Mouse (Mus musculus): ENCODE data around the gene Hoxd12. TPM values are rescaled to one million over a fixed set of nuclear protein-coding genes. Genes with fewer than 3 reads are reported as not detected.

Hoxd12 gene
- polyA plus RNA-seq, 2 experiments from 2014 or later, result not detected

DNA sequence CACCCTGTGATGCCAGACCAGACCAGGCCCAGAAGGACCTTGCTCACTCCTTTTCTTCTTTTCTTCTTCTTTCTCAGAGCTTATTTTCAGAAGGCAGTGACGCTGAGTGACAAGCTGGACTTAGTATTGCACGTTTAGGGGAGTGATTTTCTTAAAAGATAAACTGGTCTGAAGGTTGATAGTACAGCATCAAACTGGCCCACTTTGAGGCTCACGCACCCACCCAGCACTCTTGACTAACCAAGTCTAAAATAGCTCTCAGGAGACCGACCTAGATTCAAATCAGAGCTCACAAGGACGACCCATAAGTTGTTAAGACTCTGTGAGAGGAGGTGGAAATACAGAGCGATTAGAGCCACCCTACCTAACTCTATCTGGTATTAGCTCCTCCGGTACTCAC lies 8.4 kb upstream of the Hoxd12 start:
- no peak for ATAC-seq

DNA sequence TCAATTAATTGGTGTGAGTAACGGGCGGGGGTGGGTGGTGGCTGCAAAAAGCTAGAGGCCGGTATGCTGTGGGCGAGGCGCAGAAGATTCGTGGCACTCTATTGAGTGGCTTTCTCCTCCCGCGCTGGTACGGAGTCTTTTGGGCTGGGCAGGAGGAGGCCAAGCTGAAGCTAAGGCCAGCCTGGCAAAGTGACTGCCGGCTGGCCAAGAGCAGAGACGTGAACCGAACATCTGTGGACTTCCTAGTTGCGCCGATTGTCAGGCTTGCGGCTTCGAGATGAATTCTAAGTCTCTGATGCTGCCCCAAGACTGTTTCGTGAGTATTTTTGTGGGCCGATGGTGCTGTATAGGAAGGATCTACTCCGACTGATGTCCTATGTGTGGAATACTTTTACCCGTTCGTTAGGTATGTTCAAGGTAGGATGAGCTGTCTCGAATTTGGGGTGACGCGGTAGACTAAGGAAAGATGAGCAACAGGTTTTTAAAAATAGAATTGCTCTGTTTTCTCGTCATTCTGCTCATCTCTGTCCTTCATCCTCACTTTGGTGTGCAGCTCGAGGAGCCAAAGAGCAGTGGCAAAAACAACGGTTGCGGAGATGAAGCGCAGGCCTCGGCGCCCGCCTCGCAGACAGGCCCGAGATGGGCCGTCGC lies 7.5 kb upstream of the Hoxd12 start:
- no peak for ATAC-seq

DNA sequence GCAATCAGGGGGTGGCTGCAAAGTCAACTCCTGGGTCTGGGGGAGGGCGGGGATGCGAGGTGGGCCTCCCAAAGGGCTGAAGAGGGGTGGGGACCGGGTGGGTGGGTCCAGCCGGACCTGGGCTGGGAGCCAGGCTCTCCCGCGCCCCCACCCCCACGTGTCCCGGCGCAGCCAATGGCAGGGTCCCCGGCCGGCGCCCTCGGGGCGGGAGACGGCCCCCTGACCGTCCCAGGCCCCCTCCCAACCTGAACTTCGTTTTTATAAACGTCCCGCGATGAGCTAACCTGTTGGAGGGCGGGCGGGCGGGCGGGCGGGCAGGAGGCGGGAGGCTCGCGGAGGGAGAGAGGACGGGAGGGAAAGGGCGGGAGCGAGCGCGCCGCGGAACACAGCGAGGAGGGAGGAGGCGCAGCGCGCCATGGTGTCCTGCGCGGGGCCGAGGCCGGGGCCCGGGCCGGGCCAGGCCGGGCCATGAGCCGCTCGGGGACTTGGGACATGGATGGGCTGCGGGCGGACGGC lies 6.9 kb upstream of the Hoxd12 start, which contains the start of gene Hoxd13:
Gene Hoxd13 (plus strand): TSS at position 469 of the 516 bp plus-strand sequence.
- no peak for ATAC-seq

DNA sequence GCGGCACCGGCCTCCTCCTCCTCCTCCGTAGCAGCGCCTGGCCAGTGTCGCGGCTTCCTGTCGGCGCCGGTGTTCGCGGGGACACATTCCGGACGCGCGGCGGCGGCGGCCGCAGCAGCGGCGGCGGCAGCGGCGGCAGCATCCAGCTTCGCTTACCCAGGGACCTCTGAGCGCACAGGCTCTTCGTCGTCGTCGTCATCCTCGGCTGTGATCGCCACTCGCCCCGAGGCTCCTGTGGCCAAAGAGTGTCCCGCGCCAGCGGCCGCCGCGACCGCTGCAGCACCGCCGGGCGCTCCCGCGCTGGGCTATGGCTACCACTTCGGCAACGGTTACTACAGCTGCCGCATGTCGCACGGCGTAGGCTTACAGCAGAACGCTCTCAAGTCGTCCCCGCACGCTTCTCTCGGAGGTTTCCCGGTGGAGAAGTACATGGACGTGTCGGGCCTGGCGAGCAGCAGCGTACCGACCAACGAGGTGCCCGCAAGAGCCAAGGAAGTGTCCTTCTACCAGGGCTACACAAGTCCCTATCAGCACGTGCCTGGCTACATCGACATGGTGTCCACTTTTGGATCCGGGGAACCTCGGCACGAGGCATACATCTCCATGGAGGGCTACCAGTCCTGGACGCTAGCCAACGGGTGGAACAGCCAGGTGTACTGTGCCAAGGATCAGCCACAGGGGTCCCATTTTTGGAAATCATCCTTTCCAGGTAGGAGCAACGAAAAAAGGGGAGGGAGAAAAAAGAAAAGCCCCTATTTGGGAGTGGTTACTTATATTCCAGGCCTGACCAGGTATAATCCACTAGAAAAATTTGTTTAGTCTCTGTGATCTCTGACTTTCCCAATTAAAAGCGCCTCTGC lies 6.2 kb upstream of the Hoxd12 start:
- no peak for ATAC-seq

DNA sequence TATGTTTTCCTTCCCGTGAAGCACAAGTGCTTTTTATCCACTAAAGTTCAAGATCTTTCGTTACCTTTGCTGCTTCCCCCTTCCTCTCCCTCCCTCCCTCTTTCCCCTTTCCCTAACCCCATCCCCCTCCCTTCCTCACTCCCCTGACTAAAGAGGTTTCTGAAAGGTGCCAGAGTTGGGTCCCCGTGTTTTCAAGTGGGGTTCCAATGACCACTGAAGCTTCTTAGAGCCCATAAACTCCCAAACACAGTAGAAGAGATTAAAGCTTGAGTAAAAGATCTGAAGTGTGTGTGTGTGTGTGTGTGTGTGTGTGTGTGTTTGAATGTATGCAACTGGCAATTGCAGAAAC lies 5.6 kb upstream of the Hoxd12 start:
- ATAC-seq, result no peak

DNA sequence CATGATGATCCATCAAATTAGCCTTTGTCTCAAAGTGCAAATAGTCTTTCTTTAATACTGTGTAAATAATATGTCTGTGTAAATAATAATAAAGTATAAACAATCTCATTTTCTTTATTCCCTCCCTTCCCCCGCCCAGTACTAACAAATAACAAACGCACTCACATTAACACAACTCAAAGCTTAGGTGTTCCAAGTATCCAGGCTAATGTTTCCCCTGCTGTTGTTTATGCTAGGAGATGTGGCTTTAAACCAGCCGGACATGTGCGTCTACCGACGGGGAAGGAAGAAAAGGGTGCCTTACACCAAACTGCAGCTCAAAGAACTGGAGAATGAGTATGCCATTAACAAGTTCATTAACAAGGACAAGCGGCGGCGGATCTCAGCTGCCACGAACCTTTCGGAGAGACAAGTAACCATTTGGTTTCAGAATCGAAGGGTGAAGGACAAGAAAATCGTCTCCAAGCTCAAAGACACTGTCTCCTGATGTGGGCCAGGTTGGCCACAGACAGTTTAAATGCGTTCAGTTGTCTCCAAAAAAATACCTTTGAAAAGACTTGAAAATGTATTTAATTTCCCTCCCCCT lies 5.1 kb upstream of the Hoxd12 start:
- no peak for ATAC-seq

DNA sequence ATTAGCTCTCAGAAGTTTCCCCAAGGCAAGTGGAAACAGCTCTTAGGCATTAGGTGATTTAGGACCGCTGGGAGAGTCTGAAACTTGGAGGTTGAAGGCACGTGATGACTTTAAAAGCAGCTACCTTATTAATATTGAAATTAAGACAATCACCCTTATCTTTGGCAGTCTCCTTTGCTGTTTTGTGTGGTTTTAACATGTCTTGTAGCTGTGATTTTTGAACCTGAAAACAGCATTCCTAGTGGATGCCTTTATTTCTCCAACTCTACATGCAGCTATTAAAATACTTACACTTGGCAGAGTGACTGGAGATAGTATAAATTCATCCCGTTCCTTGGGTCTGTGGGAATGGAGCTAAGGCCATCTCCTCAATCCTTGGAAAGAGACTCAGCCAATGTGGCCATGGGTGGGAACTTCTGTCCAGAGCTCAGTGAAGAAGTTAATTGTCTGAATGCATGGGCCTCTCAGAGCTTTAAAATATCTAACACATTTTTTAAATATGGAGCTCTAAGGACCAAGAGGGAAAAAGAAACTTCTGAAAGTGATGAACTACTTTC lies 4.1 kb upstream of the Hoxd12 start:
- no peak for ATAC-seq

DNA sequence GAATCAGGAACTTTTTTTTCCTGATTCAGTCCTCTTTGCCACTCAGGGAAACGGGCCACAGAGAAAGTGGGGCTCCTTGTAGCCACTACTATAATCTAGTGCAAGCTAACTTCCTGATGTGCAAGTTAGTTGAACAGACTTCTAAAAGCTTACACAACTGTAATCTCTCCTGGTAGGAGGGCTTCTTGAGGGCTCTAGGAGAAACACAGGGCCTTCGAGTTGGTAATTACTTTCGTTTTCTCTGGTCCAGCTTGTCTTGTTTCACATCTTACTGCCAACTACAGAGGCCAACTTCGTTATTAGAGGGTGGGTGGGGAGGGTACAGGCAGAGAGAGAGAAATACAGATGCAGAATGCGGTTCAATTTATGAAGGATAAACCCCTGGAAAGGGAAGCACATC lies 3.0 kb upstream of the Hoxd12 start:
- ATAC-seq, result no peak

DNA sequence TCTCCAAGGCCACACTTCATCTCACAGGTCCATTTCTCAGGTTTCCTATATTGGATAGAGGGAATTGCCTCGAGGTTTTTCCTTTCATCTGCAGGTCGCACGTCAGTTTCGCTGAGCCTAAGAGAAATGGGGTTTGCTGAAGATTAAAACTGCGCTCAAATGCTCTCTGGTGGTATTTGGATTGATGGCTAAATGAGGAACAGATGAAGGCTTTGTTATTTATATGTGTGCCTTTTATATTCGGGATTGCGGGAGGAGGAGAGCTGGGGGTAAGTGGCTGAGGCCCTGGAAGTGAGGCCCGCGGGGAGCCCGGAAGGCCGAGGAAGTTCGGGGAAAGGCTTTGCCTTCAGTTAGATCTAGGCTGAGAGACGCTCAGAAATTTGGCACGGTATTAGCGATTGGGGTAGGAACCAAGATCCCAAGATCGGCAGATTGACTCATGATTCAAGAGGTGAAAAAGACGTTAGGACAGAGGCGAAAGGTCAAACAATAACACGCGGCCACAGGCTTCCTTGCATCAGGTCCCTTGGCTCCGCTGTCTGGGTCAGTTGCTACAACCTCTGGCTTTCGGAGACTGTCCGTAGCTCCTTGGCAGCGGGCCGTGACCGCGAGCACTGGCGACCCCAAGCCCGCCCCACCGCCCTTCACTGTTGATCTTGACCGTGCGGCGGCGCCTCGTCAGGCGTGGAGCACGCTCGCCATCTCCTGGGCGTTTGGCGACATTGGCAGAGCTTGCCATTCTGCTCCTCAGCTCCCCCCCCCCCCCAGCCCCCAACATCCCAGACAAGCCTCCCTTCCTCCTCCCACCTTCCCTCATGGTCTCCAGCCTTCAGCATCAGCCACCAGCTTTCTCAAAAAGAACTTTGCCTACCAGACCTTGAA lies 2.1 kb upstream of the Hoxd12 start:
- ATAC-seq, result no peak

DNA sequence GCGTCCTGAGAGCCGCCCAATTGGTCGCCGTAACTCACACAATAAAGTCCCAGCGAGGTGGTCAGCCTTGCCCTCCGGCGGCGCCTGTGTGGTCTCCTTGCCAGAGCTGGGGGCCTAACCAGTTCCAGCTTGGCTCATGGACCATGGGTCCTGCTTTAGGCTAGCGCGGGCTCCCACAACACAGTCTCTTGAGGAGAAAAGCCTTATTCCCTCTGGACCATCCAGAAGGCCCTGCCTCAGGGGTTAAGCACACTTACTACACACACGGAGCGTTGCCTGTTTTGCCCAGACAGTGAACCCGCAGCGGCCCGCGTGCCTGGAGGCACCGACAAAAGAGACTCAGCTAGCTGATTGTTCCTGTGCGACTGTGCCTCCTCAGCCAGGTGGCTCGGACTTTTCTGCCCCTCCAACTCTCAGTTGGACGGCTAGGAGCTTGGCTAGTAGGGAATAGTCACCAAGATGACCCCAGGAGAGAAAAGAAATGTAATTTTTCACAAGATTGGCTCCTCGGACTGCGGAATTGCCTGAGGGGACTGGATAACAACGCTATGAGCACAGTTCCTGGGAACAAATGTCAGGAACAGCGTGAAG lies 883 bp upstream of the Hoxd12 start:
- no peak for ATAC-seq

DNA sequence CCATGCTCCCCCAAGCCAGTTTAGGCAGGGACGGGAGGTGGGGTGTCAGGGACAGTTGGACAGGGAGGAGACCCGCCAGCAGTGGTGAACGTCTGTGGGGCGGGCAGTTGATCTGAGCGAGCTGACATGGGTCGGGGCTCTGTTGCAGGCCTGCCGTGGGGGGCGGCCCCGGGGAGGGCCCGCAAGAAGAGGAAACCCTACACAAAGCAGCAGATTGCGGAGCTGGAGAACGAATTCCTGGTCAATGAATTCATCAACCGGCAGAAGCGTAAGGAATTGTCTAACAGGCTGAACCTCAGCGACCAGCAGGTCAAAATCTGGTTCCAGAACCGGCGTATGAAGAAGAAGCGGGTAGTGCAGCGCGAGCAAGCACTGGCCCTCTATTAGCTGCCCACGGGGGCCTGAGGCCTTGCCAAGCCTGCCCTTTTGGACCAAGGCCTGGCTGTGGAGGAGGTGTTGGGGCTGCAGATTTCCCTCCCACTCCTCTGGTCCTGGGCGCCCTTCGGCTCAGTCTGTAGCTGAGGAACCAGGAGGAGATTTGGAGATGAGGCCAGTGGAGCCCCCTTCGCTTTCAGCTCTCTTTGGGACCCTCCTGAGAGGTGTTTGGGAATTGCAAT lies 961 bp downstream of the Hoxd12 start:
- ATAC-seq, result no peak

DNA sequence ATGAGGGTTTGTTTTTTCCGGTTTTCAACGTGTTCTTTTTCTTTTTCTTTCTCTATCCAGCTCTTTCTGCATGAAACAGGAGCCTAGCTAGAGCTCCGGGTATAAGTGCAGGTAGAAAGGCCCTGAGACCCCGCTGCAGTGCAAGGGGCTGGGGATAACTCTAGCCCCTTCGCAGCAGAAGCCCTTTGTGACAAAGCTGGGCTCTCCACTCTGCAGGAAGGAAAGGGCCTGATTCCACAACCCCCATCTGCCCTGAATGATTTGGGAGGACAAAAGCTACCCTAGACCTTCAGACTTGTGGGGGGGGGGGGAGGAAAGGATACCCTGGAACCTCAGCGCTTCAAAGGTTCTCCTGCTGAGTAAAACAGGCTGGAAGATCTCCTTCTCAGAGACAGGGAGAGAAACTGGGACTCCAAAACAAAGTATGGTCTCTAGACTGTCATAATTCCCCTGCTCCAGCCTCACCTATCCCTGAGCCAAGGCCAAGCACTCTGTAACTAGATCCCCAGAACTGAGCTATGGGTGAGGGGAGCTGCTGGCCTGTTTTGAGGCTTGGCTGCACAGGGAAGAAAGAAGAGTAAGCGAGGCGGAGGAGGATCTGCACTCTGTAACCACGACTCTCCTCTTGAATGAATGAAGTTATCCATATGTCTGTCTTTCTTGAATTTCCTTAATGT lies 1.7 kb downstream of the Hoxd12 start:
- no peak for ATAC-seq

DNA sequence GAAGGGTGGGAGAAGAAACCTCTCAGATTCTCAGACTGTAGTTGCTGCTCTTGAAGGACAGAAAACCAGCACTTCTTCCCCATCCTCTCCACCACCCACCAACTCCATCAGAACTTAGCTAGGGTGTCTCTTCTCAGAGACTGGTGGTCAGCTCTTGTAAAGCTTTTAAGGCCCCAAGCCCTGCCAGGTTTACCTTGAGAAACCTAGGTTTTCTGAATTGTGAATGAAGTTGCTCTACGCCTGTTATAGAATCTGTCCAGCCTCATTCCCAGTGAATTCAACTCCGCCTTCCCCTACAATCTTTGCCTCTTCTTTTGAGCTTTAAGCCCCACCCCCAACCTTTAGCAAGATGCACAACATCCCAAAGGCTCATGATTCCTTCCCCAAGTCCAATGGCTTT lies 2.3 kb downstream of the Hoxd12 start:
- no peak for ATAC-seq

DNA sequence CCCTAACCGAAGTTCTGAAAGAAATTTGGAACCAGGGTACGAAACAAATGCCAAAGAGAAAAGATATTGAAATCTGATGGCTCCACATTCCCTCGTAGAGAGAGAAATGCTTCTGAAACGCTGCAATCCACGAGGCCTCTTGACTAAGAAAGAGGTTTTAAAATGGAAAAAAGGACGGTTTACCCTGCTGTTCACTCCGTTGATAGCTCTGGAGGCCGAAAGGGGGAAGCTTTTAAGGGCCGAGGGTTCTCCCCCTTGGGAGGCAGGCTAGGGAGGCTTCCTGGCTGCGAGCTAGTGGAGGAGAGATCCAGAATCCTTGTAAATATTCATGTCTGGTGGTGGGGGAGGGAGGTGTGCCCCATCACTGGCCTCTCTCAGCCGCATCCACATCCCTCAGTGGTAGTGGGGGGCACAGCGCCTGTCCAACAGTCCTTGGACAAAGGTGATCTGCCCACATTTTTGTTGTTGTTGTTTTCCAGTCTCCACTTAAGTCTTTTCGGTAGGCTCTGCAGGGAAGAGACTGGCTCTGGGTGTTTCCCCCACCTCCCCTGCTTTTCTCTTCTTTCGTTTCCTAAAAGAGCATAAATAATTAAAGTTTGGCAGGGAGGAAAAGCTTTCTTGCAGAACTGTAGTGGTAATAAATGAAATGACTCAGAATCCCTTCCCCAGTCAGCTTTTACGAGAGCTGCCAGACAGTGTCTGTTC lies 4.2 kb downstream of the Hoxd12 start, which contains the start of gene Hoxd11:
Gene Hoxd11 (plus strand): TSS at position 667 of the 705 bp plus-strand sequence.
- no peak for ATAC-seq

DNA sequence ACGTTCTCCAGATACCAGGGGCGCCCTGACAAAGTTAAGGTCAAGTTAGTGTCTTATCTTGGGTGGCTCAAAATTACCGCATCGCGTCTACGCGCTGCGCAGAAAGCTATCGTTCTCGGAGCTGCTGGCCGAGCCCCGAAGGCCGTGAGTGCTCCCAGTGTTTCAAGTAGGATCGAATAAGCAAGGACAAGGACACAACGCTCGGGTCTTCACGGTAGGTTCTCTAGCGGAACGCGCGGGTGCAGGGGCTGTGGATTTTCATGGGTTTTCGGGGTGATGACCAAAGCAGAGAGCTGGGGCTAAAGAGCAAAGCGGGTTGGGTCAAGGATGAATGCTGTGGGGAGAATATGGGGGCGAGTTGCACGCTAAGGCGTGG lies 4.8 kb downstream of the Hoxd12 start:
- ATAC-seq, result no peak

DNA sequence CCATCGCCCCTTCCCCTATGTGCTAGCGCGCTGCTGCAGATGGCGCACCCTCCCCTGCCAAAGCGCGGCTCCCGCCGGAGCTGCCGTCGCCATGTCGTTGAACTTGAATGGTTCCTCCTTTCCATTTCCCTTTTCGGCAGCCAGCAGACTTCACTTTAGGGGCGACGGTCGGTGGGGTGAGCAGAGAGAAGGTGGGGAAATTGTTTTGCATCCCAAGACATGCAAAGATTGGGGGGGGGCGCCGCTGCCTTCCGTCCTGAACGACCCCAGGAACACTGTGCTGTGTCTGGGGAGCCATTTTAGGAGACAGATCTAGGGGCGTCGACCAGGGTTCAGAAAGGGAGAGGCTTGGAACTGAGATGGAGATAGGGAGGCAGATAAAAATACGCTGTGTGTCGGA lies 5.2 kb downstream of the Hoxd12 start:
- no peak for ATAC-seq

DNA sequence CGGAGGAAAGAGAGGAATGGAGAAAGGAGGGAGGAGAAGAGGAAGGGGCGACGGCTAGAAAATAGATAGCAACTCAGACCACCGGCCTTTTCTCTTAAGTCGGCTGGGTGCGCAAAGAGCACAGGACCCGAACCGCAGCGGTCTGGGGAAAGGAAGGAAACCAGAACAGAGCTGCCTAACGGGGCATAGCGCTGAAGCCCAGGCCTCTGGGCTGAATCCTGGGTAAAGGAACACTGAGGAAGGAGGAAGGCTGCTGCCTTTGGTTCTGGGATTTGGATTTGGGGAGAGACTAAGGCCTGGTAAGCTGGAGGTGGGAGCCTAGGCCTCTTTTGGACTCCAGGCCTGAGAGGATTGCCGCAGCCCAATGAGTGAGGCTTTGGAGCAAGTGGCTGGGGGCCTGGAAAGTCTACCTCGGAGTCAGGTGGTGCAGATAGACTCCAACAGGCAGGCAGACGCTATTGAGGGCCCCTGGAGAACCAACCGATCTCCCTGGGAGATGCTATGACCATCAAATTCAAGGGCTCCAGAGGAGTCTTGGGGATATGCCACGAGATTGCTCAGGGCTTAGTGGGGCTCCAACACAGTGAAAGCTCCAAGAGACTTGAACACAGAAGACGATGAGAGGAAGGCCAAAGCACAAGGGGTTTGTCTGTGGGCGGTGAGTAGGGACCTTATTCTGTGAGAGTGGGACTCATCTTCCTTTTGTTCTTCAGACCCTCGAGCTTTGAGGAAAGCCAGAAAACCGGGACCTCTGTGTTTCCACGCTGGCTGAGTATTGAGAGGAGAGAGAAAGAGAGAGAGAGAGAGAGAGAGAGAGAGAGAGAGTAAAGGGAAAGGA lies 6.0 kb downstream of the Hoxd12 start:
- ATAC-seq, result no peak

DNA sequence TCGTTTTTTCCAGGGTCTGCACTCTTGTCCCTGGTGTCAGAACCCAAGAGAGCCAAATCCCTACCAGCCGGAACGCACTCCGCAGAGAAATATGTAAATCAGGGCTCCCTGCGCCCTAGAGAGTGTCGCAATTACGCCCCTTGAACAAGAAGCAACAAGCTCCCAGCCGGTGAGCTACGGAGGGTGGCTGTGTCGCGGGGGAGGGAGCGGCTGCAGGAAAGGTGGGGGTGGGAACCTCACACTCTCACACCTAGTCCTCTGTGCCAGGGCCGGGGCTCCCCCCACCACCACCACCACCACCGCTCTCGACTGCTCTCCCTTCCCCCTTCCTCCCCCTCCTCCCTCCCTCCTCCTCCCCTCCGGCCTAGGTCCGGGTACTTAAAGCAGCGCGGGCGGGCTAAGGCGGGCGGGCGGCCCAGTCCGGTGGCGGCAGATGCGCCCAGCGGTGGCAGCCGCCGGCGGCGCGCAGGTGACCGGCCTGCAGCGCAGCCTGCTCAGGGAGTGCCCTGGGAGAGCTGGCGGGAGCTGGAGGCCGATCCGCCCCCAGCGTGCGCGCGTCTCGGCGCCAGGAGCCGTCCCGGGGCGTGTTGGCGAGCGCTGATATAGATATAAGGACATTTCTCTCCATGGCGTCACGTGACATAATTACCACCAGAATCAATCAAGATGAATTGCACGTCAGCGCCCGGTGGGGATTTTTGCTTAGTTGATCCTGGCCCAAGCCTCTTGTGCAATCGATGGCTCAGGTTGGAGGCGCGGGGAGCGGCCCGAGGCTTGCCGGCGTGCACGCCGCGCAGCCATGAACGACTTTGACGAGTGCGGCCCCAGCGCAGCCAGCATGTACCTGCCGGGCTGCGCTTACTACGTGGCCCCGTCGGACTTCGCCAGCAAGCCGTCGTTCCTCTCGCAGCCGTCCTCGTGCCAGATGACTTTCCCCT lies 7.0 kb downstream of the Hoxd12 start:
- ATAC-seq, result no peak

Data from activated CD4-positive, CD25-positive, alpha-beta regulatory T cell, adult 4 months (primary cell).